Mouse (Mus musculus): ENCODE data around the gene Gria2. TPM values are rescaled to one million over a fixed set of nuclear protein-coding genes. Genes with fewer than 3 reads are reported as not detected.

Gene Gria2
- not detected in 2 replicates for polyA plus RNA-seq (2012; ENCODE audit: insufficient read depth, low replicate concordance)

- H3K4me1 ChIP-seq: peaks cover 18% of the 10 kb centered on the region
- H3K27me3 ChIP-seq (replicated peaks): peaks cover 29% of the 10 kb centered on the region
- no peaks in the 10 kb centered on the region for H3K36me3 ChIP-seq (replicated peaks; ENCODE audit: low read length)
- no peak for TF ChIP-seq FLI1 (IDR thresholded peaks at IDR 0.05; ENCODE audit: low read length)
- TF ChIP-seq GATA1 (IDR thresholded peaks at IDR 0.05; ENCODE audit: borderline replicate concordance, low read length): no peak
- H3K9me3 ChIP-seq: 0 out of 2 replicates have a peak, but pooled peaks cover 6% of the 10 kb centered on the region
- peak within 1 kb of the TSS; percentile 14 for H3K4me3 ChIP-seq (replicated peaks)
Observed at GRCm38 (mm10) chr3:80802596-80803081, at the start of gene Gria2. Gria2 (minus strand) TSS chr3:80802835.

- Histone ChIP-seq H3K27me3 (replicated peaks) (no peaks in the 10 kb centered on the region), H3K4me1 (no peaks in the 10 kb centered on the region), H3K9me3 (peaks cover 6% of the 10 kb centered on the region; the same call in 1 of the 2 replicates), H3K4me3 (replicated peaks) (no peak overlapping the region), H3K36me3 (replicated peaks; ENCODE audit: low read length) (no peaks in the 10 kb centered on the region)
- no peak for TF ChIP-seq FLI1 (IDR thresholded peaks at IDR 0.05; ENCODE audit: low read length)
- TF ChIP-seq GATA1 (IDR thresholded peaks at IDR 0.05; ENCODE audit: borderline replicate concordance, low read length): no peak
Observed at GRCm38 (mm10) chr3:80850947-80851346, 48.3 kb upstream of the Gria2 start.

- peaks cover 3% of the 10 kb centered on the region; the same call in 1 of the 2 replicates for H3K9me3 ChIP-seq
- H3K27me3 ChIP-seq (replicated peaks): no peaks in the 10 kb centered on the region
- no peak for TF ChIP-seq FLI1 (IDR thresholded peaks at IDR 0.05; ENCODE audit: low read length)
- TF ChIP-seq GATA1 (IDR thresholded peaks at IDR 0.05; ENCODE audit: borderline replicate concordance, low read length): no peak
- H3K4me3 ChIP-seq (replicated peaks): no peak overlapping the region
- H3K4me1 ChIP-seq: no peaks in the 10 kb centered on the region
- H3K36me3 ChIP-seq (replicated peaks; ENCODE audit: low read length): no peaks in the 10 kb centered on the region
Observed at GRCm38 (mm10) chr3:80845634-80846033, 43.0 kb upstream of the Gria2 start.

- Histone ChIP-seq H3K4me1 (no peaks in the 10 kb centered on the region), H3K4me3 (replicated peaks) (no peak overlapping the region), H3K9me3 (no peaks in the 10 kb centered on the region), H3K36me3 (replicated peaks; ENCODE audit: low read length) (no peaks in the 10 kb centered on the region), H3K27me3 (replicated peaks) (no peaks in the 10 kb centered on the region)
- TF ChIP-seq GATA1 (IDR thresholded peaks at IDR 0.05; ENCODE audit: borderline replicate concordance, low read length) (no peak), FLI1 (IDR thresholded peaks at IDR 0.05; ENCODE audit: low read length) (no peak)
Observed at GRCm38 (mm10) chr3:80839845-80840244, 37.2 kb upstream of the Gria2 start.

GRCm38 (mm10) chr3:80837583-80837982, 34.9 kb upstream of the Gria2 start:
- Histone ChIP-seq H3K27me3 (replicated peaks) (no peaks in the 10 kb centered on the region), H3K4me1 (no peaks in the 10 kb centered on the region), H3K9me3 (no peaks in the 10 kb centered on the region), H3K36me3 (replicated peaks; ENCODE audit: low read length) (no peaks in the 10 kb centered on the region), H3K4me3 (replicated peaks) (no peak overlapping the region)
- TF ChIP-seq FLI1 (IDR thresholded peaks at IDR 0.05; ENCODE audit: low read length) (no peak), GATA1 (IDR thresholded peaks at IDR 0.05; ENCODE audit: borderline replicate concordance, low read length) (no peak)

GRCm38 (mm10) chr3:80823975-80824374, 21.3 kb upstream of the Gria2 start:
- Histone ChIP-seq H3K4me1 (no peaks in the 10 kb centered on the region), H3K36me3 (replicated peaks; ENCODE audit: low read length) (no peaks in the 10 kb centered on the region), H3K4me3 (replicated peaks) (no peak overlapping the region), H3K9me3 (no peaks in the 10 kb centered on the region), H3K27me3 (replicated peaks) (no peaks in the 10 kb centered on the region)
- TF ChIP-seq GATA1 (IDR thresholded peaks at IDR 0.05; ENCODE audit: borderline replicate concordance, low read length) (no peak), FLI1 (IDR thresholded peaks at IDR 0.05; ENCODE audit: low read length) (no peak)

GRCm38 (mm10) chr3:80818619-80819018, 16.0 kb upstream of the Gria2 start:
- Histone ChIP-seq H3K4me1 (no peaks in the 10 kb centered on the region), H3K27me3 (replicated peaks) (no peaks in the 10 kb centered on the region), H3K4me3 (replicated peaks) (no peak overlapping the region), H3K36me3 (replicated peaks; ENCODE audit: low read length) (no peaks in the 10 kb centered on the region), H3K9me3 (no peaks in the 10 kb centered on the region)
- TF ChIP-seq GATA1 (IDR thresholded peaks at IDR 0.05; ENCODE audit: borderline replicate concordance, low read length): no peak
- TF ChIP-seq FLI1 (IDR thresholded peaks at IDR 0.05; ENCODE audit: low read length): no peak

GRCm38 (mm10) chr3:80813734-80814133, 11.1 kb upstream of the Gria2 start:
- no peaks in the 10 kb centered on the region for H3K4me1 ChIP-seq
- no peaks in the 10 kb centered on the region for H3K27me3 ChIP-seq (replicated peaks)
- no peak overlapping the region for H3K4me3 ChIP-seq (replicated peaks)
- H3K36me3 ChIP-seq (replicated peaks; ENCODE audit: low read length): no peaks in the 10 kb centered on the region
- TF ChIP-seq FLI1 (IDR thresholded peaks at IDR 0.05; ENCODE audit: low read length) (no peak), GATA1 (IDR thresholded peaks at IDR 0.05; ENCODE audit: borderline replicate concordance, low read length) (no peak)
- H3K9me3 ChIP-seq: no peaks in the 10 kb centered on the region

- TF ChIP-seq FLI1 (IDR thresholded peaks at IDR 0.05; ENCODE audit: low read length) (no peak), GATA1 (IDR thresholded peaks at IDR 0.05; ENCODE audit: borderline replicate concordance, low read length) (no peak)
- Histone ChIP-seq H3K4me3 (replicated peaks) (no peak overlapping the region), H3K36me3 (replicated peaks; ENCODE audit: low read length) (no peaks in the 10 kb centered on the region), H3K27me3 (replicated peaks) (no peaks in the 10 kb centered on the region), H3K4me1 (no peaks in the 10 kb centered on the region), H3K9me3 (no peaks in the 10 kb centered on the region)
Observed at GRCm38 (mm10) chr3:80812237-80812636, 9.6 kb upstream of the Gria2 start.

- Histone ChIP-seq H3K4me1 (peaks cover 15% of the 10 kb centered on the region), H3K9me3 (0 out of 2 replicates have a peak, but pooled peaks cover 6% of the 10 kb centered on the region), H3K27me3 (replicated peaks) (peaks cover 27% of the 10 kb centered on the region), H3K36me3 (replicated peaks; ENCODE audit: low read length) (no peaks in the 10 kb centered on the region), H3K4me3 (replicated peaks) (no peak overlapping the region)
- TF ChIP-seq GATA1 (IDR thresholded peaks at IDR 0.05; ENCODE audit: borderline replicate concordance, low read length): no peak
- TF ChIP-seq FLI1 (IDR thresholded peaks at IDR 0.05; ENCODE audit: low read length): no peak
Observed at GRCm38 (mm10) chr3:80805327-80805726, 2.7 kb upstream of the Gria2 start.

Measured in megakaryocyte, embryonic 14.5 days (primary cell).